Mouse (Mus musculus) liver, postnatal 0 days (tissue): Measurements from ENCODE around the gene Slc25a20.

Source experiments
- CTCF ChIP-seq: sonication (generic); IDR thresholded peaks from 2 replicates; pipeline ENCODE4 v1.5.1; 2016; ENCODE audit warnings: antibody characterized with exemption, low read depth
- EP300 ChIP-seq: IDR thresholded peaks from 2 replicates; pipeline ENCODE4 v1.6.1; 2016; ENCODE audit warnings: antibody characterized with exemption, low read depth, mild to moderate bottlenecking

DNA sequence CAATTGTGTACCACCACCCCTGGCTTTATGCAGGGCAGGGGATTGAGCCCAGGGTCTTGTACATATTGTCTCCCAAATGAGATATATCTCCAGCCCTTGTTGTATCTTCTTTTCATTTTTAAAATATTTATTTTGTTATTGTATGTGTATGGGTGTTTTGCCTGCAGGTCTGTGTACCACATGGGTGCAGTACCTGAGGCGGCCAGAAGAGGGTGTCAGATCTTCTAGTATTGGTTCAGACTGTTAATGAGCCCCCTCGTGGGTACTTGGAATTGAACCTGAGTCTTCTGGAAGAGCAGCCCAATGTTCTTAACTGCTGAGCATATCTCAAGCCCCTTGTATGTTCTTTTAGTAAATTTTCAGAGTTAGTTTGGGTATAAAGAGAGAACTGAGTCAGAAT is 11.3 kb downstream of the Slc25a20 start:
- TF ChIP-seq CTCF (peak; percentile 62), EP300 (no peak)
